Mouse (Mus musculus): ENCODE measurements around the gene Espnl.

Gene Espnl

GRCm38 (mm10) chr1:91321760-91322438 lies at the start of gene Espnl:
Gene Espnl, plus strand, starts transcription at chr1:91322075.
- DNase-seq: peak; percentile 53 to 56

GRCm38 (mm10) chr1:91272260-91272659 lies 49.6 kb upstream of the Espnl start:
- no peak for DNase-seq

- no peak for DNase-seq
These were observed 45.3 kb upstream of the Espnl start for GRCm38 (mm10) chr1:91276581-91276980.

- no peak for DNase-seq
These were observed 44.4 kb upstream of the Espnl start for GRCm38 (mm10) chr1:91277480-91277879.

- no peak for DNase-seq
These were observed 43.3 kb upstream of the Espnl start for GRCm38 (mm10) chr1:91278410-91279119.

- DNase-seq: no peak
These were observed 42.7 kb upstream of the Espnl start for GRCm38 (mm10) chr1:91279126-91279525.

- no peak for DNase-seq
These were observed 39.3 kb upstream of the Espnl start for GRCm38 (mm10) chr1:91282582-91282981.

- no peak for DNase-seq
These were observed 32.5 kb upstream of the Espnl start for GRCm38 (mm10) chr1:91289375-91289774.

GRCm38 (mm10) chr1:91292101-91292825 lies 29.6 kb upstream of the Espnl start:
- no peak for DNase-seq

- DNase-seq: no peak
These were observed 26.3 kb upstream of the Espnl start for GRCm38 (mm10) chr1:91295544-91295943.

- peak; percentile 94 to 96 for DNase-seq
These were observed 23.8 kb upstream of the Espnl start, which contains the start of gene Scly for GRCm38 (mm10) chr1:91297799-91298744. Gene Scly, plus strand, starts transcription at chr1:91298338.

GRCm38 (mm10) chr1:91299026-91299706 lies 22.7 kb upstream of the Espnl start:
- no peak for DNase-seq

- peak; percentile 38 to 55 for DNase-seq
These were observed 22.0 kb upstream of the Espnl start for GRCm38 (mm10) chr1:91299707-91300426.

- no peak for DNase-seq
These were observed 20.5 kb upstream of the Espnl start for GRCm38 (mm10) chr1:91301206-91301920.

GRCm38 (mm10) chr1:91302021-91302420 lies 19.9 kb upstream of the Espnl start:
- no peak for DNase-seq

- DNase-seq: no peak
These were observed 17.3 kb upstream of the Espnl start for GRCm38 (mm10) chr1:91304621-91305020.

GRCm38 (mm10) chr1:91309366-91310085 lies 12.3 kb upstream of the Espnl start:
- no peak for DNase-seq

GRCm38 (mm10) chr1:91312273-91312672 lies 9.6 kb upstream of the Espnl start:
- no peak for DNase-seq

- no peak for DNase-seq
These were observed 8.6 kb upstream of the Espnl start for GRCm38 (mm10) chr1:91313251-91313650.

- no peak for DNase-seq
These were observed 4.2 kb upstream of the Espnl start for GRCm38 (mm10) chr1:91317656-91318055.
